Mouse (Mus musculus) stomach, postnatal 0 days (tissue): ENCODE measurements around the gene Mpdu1. TPM values are rescaled to one million over a fixed set of nuclear protein-coding genes. Genes with fewer than 3 reads are reported as not detected.
"Not testable (repeated sequence)": the region's sequence is repeated elsewhere in the genome, so short reads cannot be mapped to it uniquely, and the experiment has no call there.

ENCODE experiments used
- ATAC-seq: fragments of 200-750 bp; cut with Nextera tagmentation; 2 replicates; pipeline ENCODE4 v1.8.0; 2017; ENCODE audit not compliant: low FRiP score, low TSS enrichment
- DNase-seq: peaks from one replicate; pipeline ENCODE4 v3.0.0-alpha.2; 2016; ENCODE audit warnings: low spot score
- H3K27ac ChIP-seq: fragments of 300-500 bp; sonication (generic); replicated peaks from 2 replicates; pipeline ENCODE4 v1.5.1; 2014; ENCODE audit warnings: mild to moderate bottlenecking, control low read depth
- H3K27me3 ChIP-seq: fragments of 300-500 bp; sonication (generic); 2 replicates; pipeline ENCODE4 v1.6.1; 2014; ENCODE audit warnings: low read length; ENCODE audit not compliant: control insufficient read depth, insufficient read depth
- H3K36me3 ChIP-seq: fragments of 300-500 bp; sonication (generic); 2 replicates; pipeline ENCODE4 v1.6.1; 2014; ENCODE audit warnings: low read length, mixed read lengths; ENCODE audit not compliant: control insufficient read depth, insufficient read depth
- H3K4me1 ChIP-seq: fragments of 300-500 bp; sonication (generic); replicated peaks from 2 replicates; pipeline ENCODE4 v1.6.1; 2014; ENCODE audit warnings: antibody characterized with exemption; ENCODE audit not compliant: control insufficient read depth, insufficient read depth
- H3K4me2 ChIP-seq: fragments of 300-500 bp; sonication (generic); replicated peaks from 2 replicates; pipeline ENCODE4 v1.6.1; 2014; ENCODE audit warnings: low read depth, mild to moderate bottlenecking, control low read depth, moderate library complexity
- H3K4me3 ChIP-seq: fragments of 300-500 bp; sonication (generic); 2 replicates; pipeline ENCODE4 v1.5.1; 2014; ENCODE audit warnings: low read depth, low read length, control low read depth
- H3K9ac ChIP-seq: fragments of 300-500 bp; sonication (generic); 2 replicates; pipeline ENCODE4 v1.6.1; 2014; ENCODE audit warnings: mild to moderate bottlenecking, low read length, control low read depth, mixed read lengths
- H3K9me3 ChIP-seq: fragments of 300-500 bp; sonication (generic); 2 replicates; pipeline ENCODE4 v1.6.1; 2016; ENCODE audit warnings: low read length; ENCODE audit not compliant: control insufficient read depth
- CTCF ChIP-seq: IDR thresholded peaks from 2 replicates; pipeline ENCODE4 v1.5.1; 2016; ENCODE audit warnings: antibody characterized with exemption, low read depth, mild to moderate bottlenecking, moderate library complexity
- EP300 ChIP-seq: optimal IDR thresholded peaks from 2 replicates; pipeline ENCODE3; 2016; ENCODE audit warnings: antibody characterized with exemption
- WGBS: fragments of 180-500 bp; shearing (Covaris S2); extraction: QIAGEN DNeasy Blood & Tissue Kit; methylation state at CpG from one replicate; pipeline ENCODE4 v1.1.7; 2014; 5-methylcytosine and 5-hydroxymethylcytosine counted together
- polyA plus RNA-seq: library from polyadenylated mRNA; unstranded; fragments of >200 nt; fragmentation: Nextera tagmentation; extraction: Ambion mirVana; gene quantifications from 2 replicates; pipeline ENCODE4 v1.2.1, GENCODE M21; 2015

Gene Mpdu1
- polyA plus RNA-seq, 1 experiment from 2014 or later, result 69.1 TPM

- H3K9ac ChIP-seq, result no peak overlapping the region
- H3K36me3 ChIP-seq, result no peaks in the 10 kb centered on the region
- no peak for TF ChIP-seq CTCF
- no peak for TF ChIP-seq EP300
- WGBS, result 77% methylated on average over 4 of the region's 4 CpGs
- H3K9me3 ChIP-seq, result no peaks in the 10 kb centered on the region
- no peak overlapping the region for H3K4me3 ChIP-seq
- DNase-seq (no peak), ATAC-seq (no peak)
- H3K4me2 ChIP-seq, result no peak overlapping the region
- no peak overlapping the region for H3K27ac ChIP-seq
- no peaks in the 10 kb centered on the region for H3K27me3 ChIP-seq
- no peaks in the 10 kb centered on the region for H3K4me1 ChIP-seq
These were observed 45.5 kb upstream of the Mpdu1 start for GRCm38 (mm10) chr11:69707873-69708381.

- no peaks in the 10 kb centered on the region for H3K27me3 ChIP-seq
- 92% methylated on average over 4 of the region's 4 CpGs for WGBS
- H3K9ac ChIP-seq, result no peak overlapping the region
- no peaks in the 10 kb centered on the region for H3K36me3 ChIP-seq
- no peak overlapping the region for H3K27ac ChIP-seq
- DNase-seq (no peak), ATAC-seq (no peak)
- TF ChIP-seq CTCF (no peak), EP300 (no peak)
- no peaks in the 10 kb centered on the region for H3K4me1 ChIP-seq
- H3K4me3 ChIP-seq, result no peak overlapping the region
- no peak overlapping the region for H3K4me2 ChIP-seq
- no peaks in the 10 kb centered on the region for H3K9me3 ChIP-seq
These were observed 45.0 kb upstream of the Mpdu1 start for GRCm38 (mm10) chr11:69707480-69707847.

- no peak overlapping the region for H3K9ac ChIP-seq
- no peak overlapping the region for H3K4me2 ChIP-seq
- no peaks in the 10 kb centered on the region for H3K9me3 ChIP-seq
- no peak overlapping the region for H3K4me3 ChIP-seq
- H3K36me3 ChIP-seq, result no peaks in the 10 kb centered on the region
- ATAC-seq (peak; percentile 62; the same call in 1 of the 2 replicates), DNase-seq (peak; percentile 39)
- H3K27ac ChIP-seq, result no peak overlapping the region
- no peaks in the 10 kb centered on the region for H3K27me3 ChIP-seq
- no peaks in the 10 kb centered on the region for H3K4me1 ChIP-seq
- 39% methylated on average over 6 of the region's 6 CpGs for WGBS
- TF ChIP-seq CTCF, result no peak
- no peak for TF ChIP-seq EP300
These were observed 44.5 kb upstream of the Mpdu1 start for GRCm38 (mm10) chr11:69706775-69707479.

GRCm38 (mm10) chr11:69704613-69705010 lies 42.2 kb upstream of the Mpdu1 start:
- DNase-seq (no peak), ATAC-seq (no peak)
- TF ChIP-seq CTCF, result no peak
- TF ChIP-seq EP300, result no peak
- Histone ChIP-seq H3K36me3 (no peaks in the 10 kb centered on the region), H3K9me3 (no peaks in the 10 kb centered on the region), H3K27ac (no peak overlapping the region), H3K4me3 (no peak overlapping the region), H3K27me3 (no peaks in the 10 kb centered on the region), H3K4me1 (no peaks in the 10 kb centered on the region), H3K9ac (no peak overlapping the region), H3K4me2 (no peak overlapping the region)
- 13% methylated on average over 2 of the region's 2 CpGs for WGBS

- no peak for TF ChIP-seq EP300
- TF ChIP-seq CTCF, result no peak
- H3K36me3 ChIP-seq, result no peaks in the 10 kb centered on the region
- WGBS, result 57% methylated on average over 8 of the region's 8 CpGs
- no peaks in the 10 kb centered on the region for H3K9me3 ChIP-seq
- H3K4me1 ChIP-seq, result no peaks in the 10 kb centered on the region
- H3K9ac ChIP-seq, result no peak overlapping the region
- H3K4me2 ChIP-seq, result no peak overlapping the region
- no peak overlapping the region for H3K27ac ChIP-seq
- no peaks in the 10 kb centered on the region for H3K27me3 ChIP-seq
- no peak overlapping the region for H3K4me3 ChIP-seq
- ATAC-seq, result no peak
- no peak for DNase-seq
These were observed 41.6 kb upstream of the Mpdu1 start for GRCm38 (mm10) chr11:69703814-69704612.

GRCm38 (mm10) chr11:69703381-69703780 lies 40.9 kb upstream of the Mpdu1 start:
- H3K4me1 ChIP-seq, H3K27me3 ChIP-seq, H3K27ac ChIP-seq, H3K9me3 ChIP-seq, H3K4me3 ChIP-seq, H3K4me2 ChIP-seq, DNase-seq, ATAC-seq, H3K9ac ChIP-seq, H3K36me3 ChIP-seq: not testable (repeated sequence)
- 81% methylated on average over 2 of the region's 3 CpGs for WGBS

- H3K4me2 ChIP-seq, H3K9ac ChIP-seq, DNase-seq, ATAC-seq, H3K9me3 ChIP-seq, H3K36me3 ChIP-seq, H3K4me3 ChIP-seq, H3K27me3 ChIP-seq, H3K27ac ChIP-seq, H3K4me1 ChIP-seq: not testable (repeated sequence)
- 97% methylated on average over 9 of the region's 10 CpGs for WGBS
These were observed 40.4 kb upstream of the Mpdu1 start for GRCm38 (mm10) chr11:69702886-69703285.
